Mouse (Mus musculus) adrenal gland, adult 18-20 months (tissue): ENCODE data around the gene Gpx7. TPM values are rescaled to one million over a fixed set of nuclear protein-coding genes. Genes with fewer than 3 reads are reported as not detected.

Source experiments
- DNase-seq, 2 experiments: peaks; one replicate each; pipeline ENCODE4 v3.0.0; 2021 to 2022; ENCODE audit warnings: low spot score in 2 of 2
- total RNA-seq, 2 experiments: library from RNA; stranded (reverse); gene quantifications; 1 replicate in 1 of 2; 2 replicates in 1 of 2; pipeline ENCODE4 v1.2.3; 2021

Gene Gpx7
- total RNA-seq, 2 experiments from 2014 or later: 4.3 TPM

DNA sequence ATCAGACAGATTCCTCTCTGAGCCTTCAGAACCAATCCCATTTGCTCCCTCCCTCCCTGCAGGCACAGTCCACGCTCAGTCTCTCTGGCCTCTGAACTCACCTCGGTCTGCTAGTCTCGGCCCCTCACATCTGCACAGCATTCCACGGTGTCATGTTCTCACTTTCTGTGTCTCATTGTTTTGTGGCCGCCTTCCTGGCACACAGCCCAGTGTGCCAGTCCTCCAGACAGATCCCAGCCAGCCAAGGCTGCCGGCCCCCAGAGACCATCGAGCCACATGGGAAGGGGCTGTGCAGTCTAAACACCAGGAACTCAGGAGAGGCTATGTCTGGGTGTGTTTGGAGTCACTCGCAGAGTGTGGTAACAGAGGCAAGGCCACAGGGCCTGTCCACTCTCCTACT is 55.9 kb downstream of the Gpx7 start:
- DNase-seq: no peak

Other genes starting within 250 kb of the Gpx7 start
- gene Echdc2, start 241.5 kb downstream of the Gpx7 start, total RNA-seq: 10 to 100 TPM; 22.3 to 22.8 TPM
- 1 to 10 TPM in 1 of 2 experiments, under 1 TPM in 1; 0.36 to 1.0 TPM for gene Zyg11a, start 188.9 kb downstream of the Gpx7 start, total RNA-seq
- 10 to 100 TPM; 28.8 to 43.9 TPM for gene Zyg11b, start 105.9 kb downstream of the Gpx7 start, total RNA-seq
- 10 to 100 TPM; 40.6 to 42.5 TPM for gene Coa7, start 78.8 kb downstream of the Gpx7 start, total RNA-seq
- gene Shisal2a, start 23.6 kb downstream of the Gpx7 start, total RNA-seq: 1 to 10 TPM; 3.2 to 7.0 TPM
- 10 to 100 TPM; 16.7 to 20.0 TPM for gene Tut4, start 52.5 kb upstream of the Gpx7 start, total RNA-seq
- 10 to 100 TPM; 23.4 to 25.9 TPM for gene Prpf38a, start 172.4 kb upstream of the Gpx7 start, total RNA-seq
- under 1 TPM; 0.10 to 0.29 TPM for gene Orc1, start 172.5 kb upstream of the Gpx7 start, total RNA-seq
- 10 to 100 TPM; 33.4 to 44.0 TPM for gene Cc2d1b, start 213.0 kb upstream of the Gpx7 start, total RNA-seq